Mouse (Mus musculus) heart, embryonic 11.5 days (tissue): ENCODE results near the gene Ptprf. TPM values are rescaled to one million over a fixed set of nuclear protein-coding genes. Genes with fewer than 3 reads are reported as not detected.
A peak's percentile ranks its signal among the peaks of the same experiment; 100 is the strongest.

Source experiments
- ATAC-seq: fragments of 200-750 bp; cut with Nextera tagmentation; replicated peaks from 2 replicates; pipeline ENCODE4 v1.8.0; 2017; ENCODE audit warnings: moderate library complexity; ENCODE audit not compliant: insufficient number of reproducible peaks, low FRiP score, low TSS enrichment
- H3K27ac ChIP-seq: fragments of 300-500 bp; sonication (generic); 2 replicates; pipeline ENCODE4 v1.5.1; 2014; ENCODE audit warnings: mild to moderate bottlenecking, low read depth, low read length
- H3K27me3 ChIP-seq: fragments of 300-500 bp; sonication (generic); 2 replicates; pipeline ENCODE4 v1.6.1; 2014; ENCODE audit warnings: mild to moderate bottlenecking, low read length, mixed read lengths; ENCODE audit not compliant: control insufficient read depth, insufficient read depth
- H3K36me3 ChIP-seq: fragments of 300-500 bp; sonication (generic); 2 replicates; pipeline ENCODE4 v1.6.1; 2014; ENCODE audit warnings: mild to moderate bottlenecking, low read length, moderate library complexity, mixed read lengths; ENCODE audit not compliant: control insufficient read depth, insufficient read depth
- H3K4me1 ChIP-seq: fragments of 300-500 bp; sonication (generic); 2 replicates; pipeline ENCODE4 v1.6.1; 2014; ENCODE audit warnings: low read length; ENCODE audit not compliant: control insufficient read depth, insufficient read depth
- H3K4me2 ChIP-seq: fragments of 300-500 bp; sonication (generic); 2 replicates; pipeline ENCODE4 v1.6.1; 2014; ENCODE audit warnings: mild to moderate bottlenecking, moderate library complexity
- H3K4me3 ChIP-seq: fragments of 300-500 bp; sonication (generic); 2 replicates; pipeline ENCODE4 v1.5.1; 2014; ENCODE audit warnings: low read depth, low read length
- H3K9ac ChIP-seq: fragments of 300-500 bp; sonication (generic); 2 replicates; pipeline ENCODE4 v1.6.1; 2014; ENCODE audit warnings: mild to moderate bottlenecking, low read depth, low read length, moderate library complexity
- H3K9me3 ChIP-seq: fragments of 300-500 bp; sonication (generic); replicated peaks from 2 replicates; pipeline ENCODE4 v1.6.1; 2016; ENCODE audit warnings: low read length; ENCODE audit not compliant: control insufficient read depth
- WGBS: fragments of 180-500 bp; shearing (Covaris S2); extraction: QIAGEN DNeasy Blood & Tissue Kit; methylation state at CpG from one replicate; pipeline ENCODE4 v1.1.7; 2014; ENCODE audit not compliant: insufficient replicate concordance; 5-methylcytosine and 5-hydroxymethylcytosine counted together
- microRNA-seq: library from miRNA; unstranded; fragments of <30 nt; microRNA quantifications from one replicate; pipeline ENCODE4, GENCODE M21; 2016; ENCODE audit warnings: borderline number of aligned reads
- polyA plus RNA-seq: library from polyadenylated mRNA; unstranded; fragments of >200 nt; fragmentation: Nextera tagmentation; extraction: Ambion mirVana; gene quantifications from 2 replicates; pipeline ENCODE4 v1.2.1, GENCODE M21; 2014

The Ptprf gene
- polyA plus RNA-seq, 1 experiment from 2014 or later, result 24.5 TPM

DNA sequence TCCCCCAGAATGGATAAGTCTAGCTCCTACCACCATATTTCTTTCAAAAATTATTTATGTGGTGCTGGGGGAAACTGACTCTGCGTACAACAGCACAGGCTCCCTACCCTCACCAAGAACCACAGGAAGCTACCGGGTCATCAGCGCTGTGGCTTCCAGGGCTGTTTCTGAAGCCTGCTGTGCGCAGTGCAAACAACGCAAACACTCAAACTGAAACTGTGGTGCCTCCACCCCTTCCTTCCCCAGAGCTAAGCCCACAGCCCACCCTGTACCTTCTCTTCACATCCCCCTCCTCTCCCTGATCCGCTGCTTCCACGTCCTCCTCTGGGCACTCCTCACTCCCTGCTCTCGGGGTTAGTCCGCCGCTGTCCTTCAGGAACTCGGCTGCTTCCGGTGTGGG lies 129.1 kb downstream of the Ptprf start:
- WGBS, result 94% methylated on average over 12 of the region's 12 CpGs
- ATAC-seq, result no peak

More for the DNA sequence above, 129.1 kb downstream of the Ptprf start:
- no peaks in the 10 kb centered on the region for H3K4me1 ChIP-seq
- H3K9ac ChIP-seq, result no peak overlapping the region
- no peak overlapping the region for H3K4me2 ChIP-seq
- H3K9me3 ChIP-seq, result peaks cover 3% of the 10 kb centered on the region; the same call in 1 of the 2 replicates
- no peaks in the 10 kb centered on the region for H3K27me3 ChIP-seq
- H3K4me3 ChIP-seq, result no peak overlapping the region
- peaks cover 82% of the 10 kb centered on the region for H3K36me3 ChIP-seq
- no peak overlapping the region for H3K27ac ChIP-seq

Small RNAs within 50 kb of the gene (microRNA-seq; reads per million reads assigned to microRNA genes)
- 0.95 reads per million, percentile 12 among the genes with 10 or more reads in this experiment for gene Mir7226

Other genes with a start within 250 kb of the Ptprf start
- 5.2 and 6.9 TPM in 2 replicates for gene St3gal3, start 156.5 kb downstream of the Ptprf start, polyA plus RNA-seq
- 30.7 and 30.8 TPM in 2 replicates for gene Kdm4a, start 111.4 kb downstream of the Ptprf start, polyA plus RNA-seq
- gene Szt2, start 117.9 kb upstream of the Ptprf start, polyA plus RNA-seq, result 6.6 and 7.6 TPM in 2 replicates
- gene Med8, start 117.9 kb upstream of the Ptprf start, polyA plus RNA-seq, result 91.1 and 95.1 TPM in 2 replicates
- 59.7 and 68.4 TPM in 2 replicates for gene Elovl1, start 136.7 kb upstream of the Ptprf start, polyA plus RNA-seq
- 169 and 179 TPM in 2 replicates for gene Cdc20, start 145.9 kb upstream of the Ptprf start, polyA plus RNA-seq
- gene Mpl, start 166.1 kb upstream of the Ptprf start, polyA plus RNA-seq, result 3.7 and 4.4 TPM in 2 replicates
- 34.6 and 40.9 TPM in 2 replicates for gene Tie1, start 198.7 kb upstream of the Ptprf start, polyA plus RNA-seq
- 0.31 and 0.39 TPM in 2 replicates for gene 2610528J11Rik, start 235.6 kb upstream of the Ptprf start, polyA plus RNA-seq